Mouse (Mus musculus) erythroblast, embryonic 14.5 days (primary cell): ENCODE measurements around the gene C4bp. TPM values are rescaled to one million over a fixed set of nuclear protein-coding genes. Genes with fewer than 3 reads are reported as not detected.
"Not testable (repeated sequence)": the region's sequence is repeated elsewhere in the genome, so short reads cannot be mapped to it uniquely, and the experiment has no call there.

Experiments used
- H3K27me3 ChIP-seq: 2 replicates; pipeline ENCODE4 v1.6.1; 2012; ENCODE audit warnings: inconsistent platforms; ENCODE audit not compliant: control insufficient read depth
- H3K36me3 ChIP-seq: 2 replicates; pipeline ENCODE4 v1.6.1; 2012; ENCODE audit warnings: mild to moderate bottlenecking, inconsistent platforms; ENCODE audit not compliant: control insufficient read depth
- H3K4me1 ChIP-seq: 2 replicates; pipeline ENCODE4 v1.6.1; 2012; ENCODE audit warnings: inconsistent platforms; ENCODE audit not compliant: control insufficient read depth
- H3K4me3 ChIP-seq: replicated peaks from 2 replicates; pipeline ENCODE3; 2012; ENCODE audit warnings: moderate library complexity, mild to moderate bottlenecking, inconsistent platforms
- H3K9me3 ChIP-seq: 2 replicates; pipeline ENCODE4 v1.6.1; 2012; ENCODE audit warnings: low read length, inconsistent platforms, mixed read lengths; ENCODE audit not compliant: control insufficient read depth
- GATA1 ChIP-seq: IDR thresholded peaks from 2 replicates; pipeline ENCODE4 v1.6.1; 2012; ENCODE audit warnings: low read length, inconsistent platforms, mixed read lengths
- TAL1 ChIP-seq: IDR thresholded peaks from 3 replicates; pipeline ENCODE4 v1.6.1; 2012; ENCODE audit warnings: low read length, inconsistent platforms, mixed read lengths
- polyA plus RNA-seq: library from polyadenylated mRNA; stranded (reverse); fragments of >175 nt; gene quantifications from 2 replicates; pipeline ENCODE4 v1.2.3, GENCODE M21; 2012

C4bp gene
- polyA plus RNA-seq, 1 experiment: not detected

- Histone ChIP-seq H3K4me3 (no peak overlapping the region), H3K4me1 (peaks cover 2% of the 10 kb centered on the region), H3K27me3 (no peaks in the 10 kb centered on the region), H3K9me3 (no peaks in the 10 kb centered on the region), H3K36me3 (no peaks in the 10 kb centered on the region)
- TF ChIP-seq GATA1 (no peak), TAL1 (no peak)
These were observed 17.1 kb upstream of the C4bp start for GRCm38 (mm10) chr1:130678551-130678950.

GRCm38 (mm10) chr1:130663576-130663975 lies 2.1 kb upstream of the C4bp start:
- H3K4me3 ChIP-seq, H3K9me3 ChIP-seq, H3K4me1 ChIP-seq, H3K36me3 ChIP-seq, H3K27me3 ChIP-seq: not testable (repeated sequence)

GRCm38 (mm10) chr1:130659641-130660040 lies 1.8 kb downstream of the C4bp start:
- H3K9me3 ChIP-seq, H3K27me3 ChIP-seq, H3K4me3 ChIP-seq, H3K36me3 ChIP-seq, H3K4me1 ChIP-seq: not testable (repeated sequence)

GRCm38 (mm10) chr1:130644103-130644502 lies 17.3 kb downstream of the C4bp start:
- Histone ChIP-seq H3K27me3 (no peaks in the 10 kb centered on the region), H3K9me3 (no peaks in the 10 kb centered on the region), H3K4me3 (no peak overlapping the region), H3K36me3 (no peaks in the 10 kb centered on the region), H3K4me1 (no peaks in the 10 kb centered on the region)
- TF ChIP-seq TAL1 (no peak), GATA1 (no peak)

- H3K9me3 ChIP-seq: no peaks in the 10 kb centered on the region
- no peak for TF ChIP-seq GATA1
- TF ChIP-seq TAL1: no peak
- no peak overlapping the region for H3K4me3 ChIP-seq
- no peaks in the 10 kb centered on the region for H3K27me3 ChIP-seq
- H3K36me3 ChIP-seq: no peaks in the 10 kb centered on the region
- H3K4me1 ChIP-seq: no peaks in the 10 kb centered on the region
These were observed 20.5 kb downstream of the C4bp start for GRCm38 (mm10) chr1:130640967-130641366.

GRCm38 (mm10) chr1:130633761-130634410 lies 27.5 kb downstream of the C4bp start:
- Histone ChIP-seq H3K4me1 (no peaks in the 10 kb centered on the region), H3K36me3 (no peaks in the 10 kb centered on the region), H3K27me3 (no peaks in the 10 kb centered on the region), H3K4me3 (no peak overlapping the region), H3K9me3 (no peaks in the 10 kb centered on the region)
- TF ChIP-seq TAL1 (no peak), GATA1 (no peak)

- TF ChIP-seq TAL1 (no peak), GATA1 (no peak)
- H3K27me3 ChIP-seq: no peaks in the 10 kb centered on the region
- no peaks in the 10 kb centered on the region for H3K36me3 ChIP-seq
- H3K4me3 ChIP-seq: no peak overlapping the region
- no peaks in the 10 kb centered on the region for H3K9me3 ChIP-seq
- H3K4me1 ChIP-seq: no peaks in the 10 kb centered on the region
These were observed 28.1 kb downstream of the C4bp start for GRCm38 (mm10) chr1:130633316-130633715.

- no peaks in the 10 kb centered on the region for H3K27me3 ChIP-seq
- no peaks in the 10 kb centered on the region for H3K36me3 ChIP-seq
- no peaks in the 10 kb centered on the region for H3K4me1 ChIP-seq
- no peaks in the 10 kb centered on the region for H3K9me3 ChIP-seq
- no peak within 1 kb of the TSS for H3K4me3 ChIP-seq
- TF ChIP-seq GATA1 (no peak), TAL1 (no peak)
These were observed 31.9 kb downstream of the C4bp start, which contains the start of gene Zp3r for GRCm38 (mm10) chr1:130629521-130629920. Zp3r (minus strand) TSS chr1:130629621.

GRCm38 (mm10) chr1:130596291-130596690 lies 65.1 kb downstream of the C4bp start:
- no peaks in the 10 kb centered on the region for H3K9me3 ChIP-seq
- H3K4me3 ChIP-seq: no peak overlapping the region
- H3K27me3 ChIP-seq: no peaks in the 10 kb centered on the region
- H3K4me1 ChIP-seq: no peaks in the 10 kb centered on the region
- TF ChIP-seq TAL1: no peak
- no peak for TF ChIP-seq GATA1
- H3K36me3 ChIP-seq: no peaks in the 10 kb centered on the region

- Histone ChIP-seq H3K9me3 (no peaks in the 10 kb centered on the region), H3K36me3 (no peaks in the 10 kb centered on the region), H3K27me3 (no peaks in the 10 kb centered on the region), H3K4me3 (no peak overlapping the region), H3K4me1 (no peaks in the 10 kb centered on the region)
- no peak for TF ChIP-seq TAL1
- TF ChIP-seq GATA1: no peak
These were observed 72.8 kb downstream of the C4bp start for GRCm38 (mm10) chr1:130588659-130589058.

Other genes starting within 250 kb of the C4bp start
- not detected in 2 replicates for gene Cd55b, start 238.6 kb downstream of the C4bp start, polyA plus RNA-seq
- gene Cd55, start 198.9 kb downstream of the C4bp start, polyA plus RNA-seq: 0.63 and 0.90 TPM in 2 replicates
- gene Zp3r, start 32.0 kb downstream of the C4bp start, polyA plus RNA-seq: not detected in 2 replicates
- not detected in 2 replicates for gene Gm29427, start 54.2 kb upstream of the C4bp start, polyA plus RNA-seq
- 0.54 and 0.58 TPM in 2 replicates for gene Yod1, start 55.7 kb upstream of the C4bp start, polyA plus RNA-seq
- gene Pfkfb2, start 67.6 kb upstream of the C4bp start, polyA plus RNA-seq: 0.28 and 0.32 TPM in 2 replicates
- 5.3 and 6.5 TPM in 2 replicates for gene AA986860, start 70.3 kb upstream of the C4bp start, polyA plus RNA-seq
- not detected in 2 replicates for gene Fcamr, start 139.3 kb upstream of the C4bp start, polyA plus RNA-seq
- 0.01 TPM in 1 of 2 replicates, not detected in the other for gene Pigr, start 165.1 kb upstream of the C4bp start, polyA plus RNA-seq
- gene Fcmr, start 204.0 kb upstream of the C4bp start, polyA plus RNA-seq: 0.04 TPM in 1 of 2 replicates, not detected in the other
- gene Il24, start 225.8 kb upstream of the C4bp start, polyA plus RNA-seq: not detected in 2 replicates
- gene Il20, start 249.8 kb upstream of the C4bp start, polyA plus RNA-seq: 0.05 TPM in 1 of 2 replicates, not detected in the other